In the genomic region with DNA sequence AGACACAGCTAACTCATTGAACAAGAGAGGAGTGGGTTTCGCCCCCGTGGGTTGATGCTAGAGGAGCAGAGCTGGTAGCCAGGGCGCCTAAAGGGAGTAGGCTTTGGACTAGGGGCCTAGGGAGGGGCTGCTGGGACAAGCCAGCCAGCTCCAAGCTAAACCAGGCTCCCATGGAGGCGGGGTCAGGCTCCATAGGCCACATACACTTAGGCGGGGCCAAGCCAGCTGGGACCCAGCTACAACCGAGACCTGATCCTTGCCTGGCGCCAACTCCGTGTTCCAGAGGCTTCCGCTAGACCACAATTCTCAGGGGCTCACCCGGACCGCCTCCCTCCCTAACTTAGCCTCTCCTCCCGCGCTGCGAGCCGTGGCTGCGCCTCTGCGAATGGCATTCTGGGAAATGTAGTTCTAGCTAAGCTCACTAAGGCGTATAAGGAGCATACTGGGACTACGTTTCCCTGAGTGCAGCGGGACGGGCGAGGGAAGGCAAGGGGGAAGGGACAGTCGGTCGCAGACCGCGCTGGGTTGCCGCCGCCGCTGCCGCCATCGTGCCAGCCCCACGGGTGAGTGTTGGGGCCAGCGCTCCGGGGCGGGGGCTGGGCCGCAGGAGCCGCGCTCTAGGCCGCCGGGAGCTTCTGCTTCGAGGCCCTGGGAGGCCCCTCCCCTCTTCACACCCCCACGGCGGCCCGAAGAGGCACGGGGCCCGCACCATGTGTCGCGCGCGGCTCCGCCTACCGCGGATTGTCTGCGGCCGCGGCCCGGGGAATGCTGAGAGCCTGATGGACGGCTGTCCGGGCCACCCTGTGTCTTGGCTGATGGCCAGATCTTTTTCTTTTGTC, we compare ENCODE assay signal across 1 mouse cellular context.
TF ChIP-seq lines count a peak whose summit lies in the region.

A gene (plus strand): TSS at position 438 of the 839 bp plus-strand sequence.

TF ChIP-seq in CH12.LX, 34 proteins besides CTCF, POLR2A, EP300 and RAD21 (continued from another document):
- TF ChIP-seq CHD2 (IDR thresholded peaks at IDR 0.05; ENCODE audit: low read length) (peak; percentile 97), POLR2AphosphoS2 (IDR thresholded peaks at IDR 0.05; ENCODE audit: low read depth, low read length) (peak; percentile 73), E2F4 (IDR thresholded peaks at IDR 0.05; ENCODE audit: insufficient replicate concordance, low read depth, low read length) (peak; percentile 96), GABPA (IDR thresholded peaks at IDR 0.05; ENCODE audit: insufficient replicate concordance, low read depth, low read length) (peak; percentile 85; the same call in 1 of the 2 replicates), NRF1 (IDR thresholded peaks at IDR 0.05; ENCODE audit: low read depth, low read length) (peak; percentile 52), TCF12 (IDR thresholded peaks at IDR 0.05; ENCODE audit: low read depth, low read length) (peak; percentile 82), ELF1 (IDR thresholded peaks at IDR 0.05; ENCODE audit: low read depth, low read length) (peak; percentile 82), JUN (IDR thresholded peaks at IDR 0.05; ENCODE audit: insufficient read depth, low read depth, low read length) (no peak), NELFE (IDR thresholded peaks at IDR 0.05; ENCODE audit: low read depth, low read length) (peak; percentile 71)
TF ChIP-seq in CH12.LX: peak in this region for 16.
